Mouse (Mus musculus) effector memory CD4-positive, alpha-beta T cell, adult 5 months (primary cell): ENCODE measurements around the gene Olfr1326-ps1. TPM values are rescaled to one million over a fixed set of nuclear protein-coding genes. Genes with fewer than 3 reads are reported as not detected.

Experiments
- polyA plus RNA-seq: library from polyadenylated mRNA; unstranded; fragments of 100-300 nt; shearing (Covaris generic); gene quantifications from one replicate; pipeline ENCODE4 v1.2.1, GENCODE M21; 2017

Olfr1326-ps1 gene
- polyA plus RNA-seq, result not detected

DNA sequence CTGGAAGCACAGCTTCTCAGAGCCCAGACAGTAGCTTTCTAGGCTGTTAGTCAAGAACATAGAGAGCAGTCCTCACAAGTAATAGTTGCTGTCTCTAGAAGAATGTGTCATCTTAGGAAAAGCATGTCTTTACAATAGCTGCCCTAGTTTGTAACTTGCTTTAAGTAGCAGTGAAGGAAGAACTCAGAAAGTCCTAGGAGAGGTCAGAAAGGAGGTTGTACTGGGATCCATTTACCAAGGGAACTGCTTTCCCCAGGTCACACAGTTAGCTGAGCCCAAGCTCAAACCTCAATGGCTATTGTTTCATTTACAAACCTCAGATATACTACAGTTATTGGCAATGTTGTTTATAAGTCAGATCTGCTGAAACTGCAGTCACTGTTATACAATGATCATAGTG is at the start of gene Olfr1326-ps1:
TSS of gene Olfr1326-ps1 (minus strand) at position 101 of the 400 bp plus-strand sequence.

DNA sequence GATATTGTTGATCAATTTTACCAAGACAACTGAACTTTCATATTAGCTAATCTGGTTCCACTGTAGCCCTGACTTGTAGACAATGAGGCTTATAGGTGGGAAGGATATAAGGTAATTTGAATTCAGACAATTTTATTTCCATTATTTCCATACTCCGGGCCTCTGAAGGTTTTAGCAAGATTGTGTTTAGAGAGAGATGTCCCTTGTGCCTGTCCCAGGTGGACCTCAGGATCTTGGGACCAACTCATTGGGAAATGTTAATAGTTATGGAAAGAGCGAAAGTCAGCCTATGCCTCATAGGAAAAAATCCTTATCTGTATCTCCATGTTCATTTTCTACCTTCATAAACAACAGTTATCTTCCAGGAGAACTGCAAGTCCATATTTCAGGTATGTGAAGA is 17.7 kb upstream of the Olfr1326-ps1 start, which contains the start of gene Olfr1325:
TSS of gene Olfr1325 (plus strand) at position 301 of the 400 bp plus-strand sequence.

Other genes with a start within 250 kb of the Olfr1326-ps1 start
- gene Plxna3, start 245.8 kb downstream of the Olfr1326-ps1 start, polyA plus RNA-seq, result 3.4 TPM
- gene Lage3, start 221.3 kb downstream of the Olfr1326-ps1 start, polyA plus RNA-seq, result 16.9 TPM
- gene Ubl4a, start 201.7 kb downstream of the Olfr1326-ps1 start, polyA plus RNA-seq, result 32.9 TPM
- 28.0 TPM for gene Slc10a3, start 201.5 kb downstream of the Olfr1326-ps1 start, polyA plus RNA-seq
- gene Fam3a, start 181.6 kb downstream of the Olfr1326-ps1 start, polyA plus RNA-seq, result 14.2 TPM
- 39.7 TPM for gene Ikbkg, start 181.6 kb downstream of the Olfr1326-ps1 start, polyA plus RNA-seq
- gene G6pdx, start 145.7 kb downstream of the Olfr1326-ps1 start, polyA plus RNA-seq, result 44.5 TPM
- not detected for gene Gm6880, start 93.5 kb downstream of the Olfr1326-ps1 start, polyA plus RNA-seq
- not detected for gene Olfr1325, start 17.8 kb upstream of the Olfr1326-ps1 start, polyA plus RNA-seq
- gene Gm5640, start 70.7 kb upstream of the Olfr1326-ps1 start, polyA plus RNA-seq, result not detected
- gene Gm6890, start 166.0 kb upstream of the Olfr1326-ps1 start, polyA plus RNA-seq, result not detected